Mouse (Mus musculus) layer of hippocampus, postnatal 25 days (tissue): Measurements from ENCODE around the gene Gbp4. TPM values are rescaled to one million over a fixed set of nuclear protein-coding genes. Genes with fewer than 3 reads are reported as not detected.
A peak's percentile ranks its signal among the peaks of the same experiment; 100 is the strongest.
"Not testable (repeated sequence)": the region's sequence is repeated elsewhere in the genome, so short reads cannot be mapped to it uniquely, and the experiment has no call there.

Source experiments
- DNase-seq, 2 experiments: peaks; one replicate each; pipeline ENCODE4 v3.0.0; 2022; ENCODE audit warnings: mixed read lengths in 2 of 2, low spot score in 1 of 2; ENCODE audit errors: extremely low spot score in 1 of 2
- total RNA-seq, 2 experiments: library from RNA; stranded (reverse); gene quantifications; 2 replicates each; pipeline ENCODE4 v1.2.3; 2021

The Gbp4 gene
- total RNA-seq, result 1 to 10 TPM in 1 of 2 experiments, under 1 TPM in 1; 0.39 to 1.4 TPM

- DNase-seq, result not testable (repeated sequence)
Measured at GRCm38 (mm10) chr5:105139409-105140088, at the start of gene Gbp4, which contains the start of the genes Gbp9 and Gbp8. Gene Gbp4, minus strand, starts transcription at chr5:105139586. Gene Gbp9, minus strand, starts transcription at chr5:105139539. Gene Gbp8, minus strand, starts transcription at chr5:105139540.

GRCm38 (mm10) chr5:105181446-105181845 is 42.1 kb upstream of the Gbp4 start:
- no peak for DNase-seq

GRCm38 (mm10) chr5:105156582-105156981 is 17.2 kb upstream of the Gbp4 start:
- no peak for DNase-seq

- no peak for DNase-seq
Measured at GRCm38 (mm10) chr5:105154049-105154448, 14.7 kb upstream of the Gbp4 start.

GRCm38 (mm10) chr5:105148062-105148461 is 8.7 kb upstream of the Gbp4 start:
- not testable (repeated sequence) for DNase-seq

GRCm38 (mm10) chr5:105146447-105146846 is 7.1 kb upstream of the Gbp4 start:
- DNase-seq, result no peak

DNA sequence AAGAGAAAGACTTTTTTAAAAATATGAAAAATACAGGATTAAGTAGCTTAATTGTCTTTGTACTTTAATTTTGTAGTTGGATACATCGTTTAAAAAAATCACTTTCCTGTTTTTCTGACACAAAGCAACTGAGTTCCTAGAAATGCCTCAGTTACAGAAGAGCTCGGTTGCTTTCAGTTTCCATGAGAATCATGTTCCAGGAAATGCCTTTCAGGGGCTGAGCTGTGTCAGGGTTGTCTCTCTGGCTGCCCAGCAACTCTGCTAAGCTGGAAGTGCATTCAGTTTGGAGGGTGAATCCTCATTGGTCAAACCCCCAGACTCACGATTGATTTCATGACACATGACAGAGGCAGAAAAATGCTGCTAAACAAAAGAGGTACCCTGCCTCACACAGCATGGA is 6.3 kb upstream of the Gbp4 start:
- not testable (repeated sequence) for DNase-seq

DNA sequence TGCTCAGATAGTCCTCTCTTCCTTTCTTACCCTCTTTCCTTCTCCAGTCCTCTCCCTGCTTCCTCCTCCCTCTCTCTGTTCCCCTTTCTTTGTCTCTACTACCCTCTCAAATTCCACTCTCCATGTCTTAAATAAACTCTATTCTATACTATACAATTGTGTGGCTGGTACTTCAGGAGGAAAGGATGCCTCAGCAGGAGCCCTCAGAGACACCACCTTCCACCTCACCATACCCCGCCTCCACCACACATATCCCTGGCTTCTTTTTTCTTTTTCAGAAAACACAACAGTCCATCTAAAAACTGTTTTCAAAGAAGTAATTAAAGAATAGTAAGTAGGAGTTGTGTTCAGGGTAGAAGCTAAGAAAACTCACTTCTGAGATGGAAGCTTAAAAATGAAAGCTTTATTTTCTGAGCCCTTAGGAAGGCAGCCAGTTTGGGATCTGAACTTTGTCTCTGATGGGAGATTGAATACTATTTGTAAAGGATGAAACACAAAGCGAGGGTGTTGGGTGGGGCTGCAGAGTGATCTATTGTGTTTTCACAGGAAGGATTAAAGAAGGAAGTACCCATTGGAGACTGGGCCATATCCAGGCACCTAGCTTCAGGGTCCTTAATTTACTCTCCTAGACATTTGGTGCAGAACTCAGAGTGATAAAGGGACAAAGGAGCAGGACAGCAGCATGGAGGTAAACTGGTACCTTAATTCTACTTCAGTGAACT is 864 bp upstream of the Gbp4 start:
- DNase-seq, result not testable (repeated sequence)

DNA sequence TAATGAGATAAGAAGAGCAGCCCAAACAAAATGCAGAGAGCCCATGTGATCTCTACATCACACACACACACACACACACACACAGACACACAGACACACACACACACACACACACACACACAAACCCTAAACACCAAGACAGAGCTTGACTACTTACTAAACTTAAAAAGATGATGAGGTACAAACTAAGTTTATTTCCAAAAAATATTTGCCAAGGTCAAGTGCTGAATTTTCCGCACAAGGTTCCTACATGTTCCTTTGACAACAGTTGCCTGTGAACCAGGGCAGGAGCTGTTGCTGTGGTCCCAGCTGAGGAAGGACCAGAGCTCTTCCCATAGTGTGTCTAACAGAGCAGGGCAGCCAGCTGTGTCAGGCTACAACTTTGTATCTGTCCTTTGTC is 480 bp downstream of the Gbp4 start:
- DNase-seq, result no peak

DNA sequence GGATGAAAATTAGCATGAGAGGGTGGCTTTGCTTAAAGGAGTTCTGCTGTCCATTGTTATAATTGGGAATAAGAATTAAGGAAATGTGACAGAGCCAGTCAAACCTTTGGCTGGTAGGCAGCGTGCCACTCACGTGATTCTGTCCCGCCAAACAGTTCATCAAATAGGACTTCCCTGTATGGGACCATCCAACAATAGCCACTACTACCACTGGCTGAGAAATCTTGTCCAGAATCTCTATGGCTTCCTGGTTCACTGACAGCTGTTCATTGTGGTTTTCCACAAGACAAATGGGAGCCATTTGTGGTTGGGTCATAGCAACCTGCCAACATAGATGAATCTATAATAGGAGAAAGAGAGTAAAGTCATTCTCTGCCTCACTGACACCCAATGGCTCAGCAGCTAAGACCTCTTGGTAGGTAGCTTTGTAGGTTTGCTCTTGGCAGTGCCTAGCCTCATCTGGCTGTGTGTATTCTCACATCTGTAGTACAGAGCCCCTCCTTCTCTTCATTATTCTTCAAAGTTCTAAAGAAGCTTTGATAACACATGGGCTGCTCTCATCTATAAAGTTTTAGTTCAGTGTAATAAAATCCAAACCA is 2.6 kb downstream of the Gbp4 start:
- DNase-seq, result not testable (repeated sequence)

DNA sequence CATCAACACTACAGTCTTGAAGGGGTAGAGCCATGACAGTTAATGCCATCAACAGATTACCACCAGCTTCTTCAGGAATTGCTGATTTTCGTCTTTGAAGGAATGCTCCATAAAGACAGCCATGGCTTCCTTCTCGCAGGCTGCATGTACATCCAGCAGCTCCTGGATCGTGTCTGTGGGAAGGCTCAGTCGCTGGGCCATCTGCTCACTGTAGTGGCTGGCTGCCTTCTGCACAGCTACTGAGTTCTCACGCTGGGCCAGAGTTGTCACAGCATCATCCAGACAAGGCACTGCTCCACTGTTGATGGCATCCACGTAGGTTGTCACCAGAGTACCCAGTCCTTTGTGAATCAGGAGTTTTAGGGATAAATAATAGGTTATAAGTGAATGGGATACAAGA is 17.7 kb downstream of the Gbp4 start:
- not testable (repeated sequence) for DNase-seq

DNA sequence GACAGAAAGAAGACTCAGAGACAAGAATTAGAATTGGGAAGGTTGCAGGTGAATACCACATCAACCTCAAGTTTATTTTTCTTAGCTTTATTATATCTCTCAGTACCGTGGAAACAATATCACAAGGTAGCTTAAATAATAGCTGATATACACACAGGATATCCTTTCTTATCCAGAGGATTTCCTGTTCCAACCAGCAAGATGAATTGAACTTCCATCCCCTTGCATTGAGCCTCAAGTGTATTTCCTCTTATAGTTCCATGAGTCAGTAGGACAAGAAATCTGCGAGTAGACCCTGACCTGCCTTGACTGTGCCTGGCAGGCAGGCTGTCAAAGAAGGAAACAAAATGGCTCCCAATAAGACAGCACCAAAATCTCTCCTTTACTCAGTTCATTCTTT is 23.6 kb downstream of the Gbp4 start:
- no peak for DNase-seq

DNA sequence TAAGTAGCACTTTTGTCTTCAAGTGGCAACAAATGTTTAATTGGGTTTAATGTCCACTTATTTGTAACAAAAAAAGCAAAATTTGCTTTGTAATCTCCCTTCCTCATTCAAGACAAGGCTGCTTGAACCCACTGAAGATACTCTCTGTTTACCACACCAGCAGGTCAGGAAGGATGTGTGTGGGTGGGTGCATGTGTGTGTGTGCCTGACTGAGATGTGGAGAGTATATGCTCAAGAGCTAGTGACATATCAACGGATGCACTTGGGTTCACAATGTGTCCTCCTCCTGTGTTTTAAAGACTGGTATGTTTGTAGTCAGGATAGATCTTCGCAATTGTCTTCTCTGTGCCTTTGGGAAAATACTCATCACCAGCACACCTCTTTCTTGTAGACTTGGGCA is 24.7 kb downstream of the Gbp4 start:
- DNase-seq, result no peak

DNA sequence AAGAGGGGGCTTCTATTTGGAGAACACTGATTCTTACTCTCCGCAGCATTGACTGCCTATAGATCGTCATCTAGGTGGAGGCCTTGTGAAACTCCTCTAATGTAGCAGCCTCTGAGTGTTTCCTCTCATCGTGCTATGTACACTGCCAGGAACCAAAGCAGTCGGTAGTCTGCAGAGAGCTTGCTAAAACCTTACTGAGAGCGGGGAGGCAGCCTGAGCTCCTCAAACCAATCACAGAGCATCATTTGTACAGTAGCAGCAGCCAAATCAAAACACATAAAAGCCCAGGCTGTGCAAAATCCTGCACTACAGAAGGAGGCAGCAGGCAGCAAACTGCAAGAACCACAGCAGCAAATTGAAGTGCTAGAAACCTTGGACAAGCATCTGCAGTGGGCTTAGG is 25.7 kb downstream of the Gbp4 start:
- DNase-seq, result no peak

DNA sequence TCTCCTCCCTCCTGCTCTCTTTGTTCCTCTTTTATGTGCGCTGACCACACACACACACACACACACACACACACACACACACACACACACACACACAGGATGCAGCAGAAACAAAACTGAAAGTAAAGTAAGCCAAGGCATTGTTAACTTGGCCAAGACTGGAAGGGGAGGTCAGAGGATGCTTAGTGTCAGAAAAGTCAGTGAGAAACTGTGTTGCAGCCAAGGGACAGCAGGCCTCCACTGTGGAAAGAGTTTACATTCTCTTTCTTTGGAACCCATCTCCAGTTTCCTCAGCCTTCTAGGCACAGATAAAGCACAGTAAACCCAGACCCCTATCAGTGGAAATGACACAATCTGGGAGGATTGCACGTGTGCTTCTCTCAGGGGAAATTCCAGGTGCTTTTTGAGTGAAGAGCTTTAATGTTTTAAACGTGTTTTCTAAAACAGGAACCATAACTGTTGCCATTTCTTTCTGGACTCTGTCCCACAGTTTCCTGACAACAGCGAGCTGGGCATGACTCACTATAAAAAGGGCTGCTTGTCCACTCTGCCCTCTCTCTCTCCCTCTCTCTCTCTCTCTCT is 29.0 kb downstream of the Gbp4 start:
- DNase-seq, result peak in 1 of 2 experiments; percentile 6

DNA sequence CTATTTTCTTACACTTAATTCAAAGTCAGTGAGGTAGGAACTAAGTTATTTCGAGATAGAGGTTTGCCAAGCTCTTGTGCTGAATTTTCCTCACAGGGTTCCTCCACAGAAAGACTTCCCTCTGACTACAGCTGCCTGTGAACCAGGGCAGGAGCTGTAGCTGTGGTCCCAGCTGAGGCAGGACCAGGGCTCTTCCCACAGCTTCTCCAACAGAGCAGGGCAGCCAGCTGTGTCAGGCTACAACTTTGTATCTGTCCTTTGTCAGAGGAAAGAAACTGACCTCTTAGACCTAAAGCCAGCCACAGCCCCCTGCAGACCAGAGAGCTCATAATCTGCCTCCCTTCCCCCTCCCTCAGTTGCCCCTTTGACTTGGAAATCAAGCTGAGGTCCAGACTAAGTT is 29.6 kb downstream of the Gbp4 start:
- DNase-seq, result not testable (repeated sequence)

- DNase-seq, result not testable (repeated sequence)
Measured at GRCm38 (mm10) chr5:105105689-105106088, 33.7 kb downstream of the Gbp4 start.

DNA sequence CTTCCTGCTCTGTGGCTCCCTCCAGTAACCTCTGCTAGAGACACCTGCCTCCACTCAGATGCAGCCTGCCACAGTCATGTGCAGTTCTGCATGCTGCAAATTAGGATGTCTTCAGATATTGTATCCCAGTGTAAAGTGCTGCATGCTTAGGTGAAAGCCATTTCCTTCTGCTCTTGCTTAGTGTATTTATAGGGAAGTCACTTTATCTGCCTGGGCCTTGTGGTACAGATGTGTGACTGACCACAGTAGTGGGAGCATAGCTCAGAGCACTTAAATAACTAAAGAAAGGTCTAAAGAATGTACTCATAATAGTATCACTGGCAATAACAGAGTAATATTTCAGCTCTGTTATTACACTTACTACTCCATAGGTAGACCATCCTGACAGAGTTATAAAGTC is 57.5 kb downstream of the Gbp4 start:
- no peak for DNase-seq

GRCm38 (mm10) chr5:105068356-105068755 is 71.0 kb downstream of the Gbp4 start:
- not testable (repeated sequence) for DNase-seq
